Mouse (Mus musculus): ENCODE results near the gene Rdh12. TPM values are rescaled to one million over a fixed set of nuclear protein-coding genes. Genes with fewer than 3 reads are reported as not detected.

Rdh12 gene
- total and polyA plus RNA-seq, 3 experiments = 6.3 to 11.0 (median 6.5) TPM

- Histone ChIP-seq H3K79me2 (replicated peaks; ENCODE audit: control insufficient read depth, extremely low read depth, insufficient read depth, poor library complexity, severe bottlenecking) (no peaks in the 10 kb centered on the region), H3K4me1 (ENCODE audit: control insufficient read depth in 1 of 2, insufficient read depth in 2 of 2) (peaks cover 18 to 34% of the 10 kb centered on the region in 2 experiments), H3K9ac (ENCODE audit: insufficient read depth, low read depth) (no peak overlapping the region), H3K36me3 (replicated peaks in 1 of 2; ENCODE audit: control insufficient read depth in 1 of 2, insufficient read depth in 1 of 2, low read length in 1 of 2) (peaks cover 49 to 86% of the 10 kb centered on the region in 2 experiments), H3K27ac (ENCODE audit: insufficient read depth, low read depth) (peak overlapping the region; percentile 46), H3K9me3 (replicated peaks; ENCODE audit: low read length) (peaks cover 6% of the 10 kb centered on the region), H3K27me3 (replicated peaks) (no peaks in the 10 kb centered on the region), H3K4me3 (replicated peaks in 1 of 3; ENCODE audit: low read depth in 2 of 3, low read length in 2 of 3, poor library complexity in 1 of 3) (no peak overlapping the region), H3K4me2 (ENCODE audit: insufficient read depth, low read depth, poor library complexity, severe bottlenecking) (no peak overlapping the region)
- dilution Hi-C loops (cut with MboI; ENCODE audit: extremely low pct_ligation_motif_present, extremely low pct_unique_long_range_greater_than_20kb, low sequenced_read_pairs) (no loop called here), in situ Hi-C loops (cut with MboI; ENCODE audit: low pct_ligation_motif_present, low pct_unique_long_range_greater_than_20kb, low sequenced_read_pairs) (no loop called here)
- DNase-seq (ENCODE audit: extremely low read depth) = no peak
- TF ChIP-seq MAFK (IDR thresholded peaks at IDR 0.05; ENCODE audit: insufficient replicate concordance, low read length) (no peak), PAX5 (IDR thresholded peaks at IDR 0.05; ENCODE audit: low read length) (no peak), RCOR1 (conservative IDR thresholded peaks at IDR 0.05; ENCODE audit: low read depth, low read length) (no peak), MAZ (IDR thresholded peaks at IDR 0.05; ENCODE audit: low read depth, low read length) (no peak), JUND (conservative IDR thresholded peaks at IDR 0.05; ENCODE audit: low read depth, low read length) (no peak), JUN (IDR thresholded peaks at IDR 0.05; ENCODE audit: insufficient read depth, low read depth, low read length) (no peak), USF2 (conservative IDR thresholded peaks at IDR 0.05; ENCODE audit: low read depth, low read length) (no peak), SIN3A (IDR thresholded peaks at IDR 0.05; ENCODE audit: low read length) (no peak), ZNF384 (IDR thresholded peaks at IDR 0.05; ENCODE audit: low read depth, low read length) (no peak), KAT2A (IDR thresholded peaks at IDR 0.05; ENCODE audit: insufficient replicate concordance, low read length) (no peak), SMC3 (IDR thresholded peaks at IDR 0.05; ENCODE audit: low read depth, low read length) (no peak), MXI1 (IDR thresholded peaks at IDR 0.05; ENCODE audit: low read depth, low read length) (no peak), E2F4 (IDR thresholded peaks at IDR 0.05; ENCODE audit: insufficient replicate concordance, low read depth, low read length) (no peak), MYC (IDR thresholded peaks at IDR 0.05; ENCODE audit: low read depth, low read length) (no peak), BHLHE40 (IDR thresholded peaks at IDR 0.05; ENCODE audit: low read depth, low read length) (no peak)
Measured at GRCm38 (mm10) chr12:79254975-79255374, 46.3 kb downstream of the Rdh12 start.

- Histone ChIP-seq H3K9ac (ENCODE audit: insufficient read depth, low read depth) (no peak overlapping the region), H3K4me3 (replicated peaks in 1 of 3; ENCODE audit: low read depth in 2 of 3, low read length in 2 of 3, poor library complexity in 1 of 3) (no peak overlapping the region), H3K79me2 (replicated peaks; ENCODE audit: control insufficient read depth, extremely low read depth, insufficient read depth, poor library complexity, severe bottlenecking) (no peaks in the 10 kb centered on the region), H3K4me2 (ENCODE audit: insufficient read depth, low read depth, poor library complexity, severe bottlenecking) (no peak overlapping the region), H3K9me3 (replicated peaks; ENCODE audit: low read length) (no peaks in the 10 kb centered on the region), H3K36me3 (replicated peaks in 1 of 2; ENCODE audit: control insufficient read depth in 1 of 2, insufficient read depth in 1 of 2, low read length in 1 of 2) (peaks cover 55 to 91% of the 10 kb centered on the region in 2 experiments), H3K4me1 (ENCODE audit: control insufficient read depth in 1 of 2, insufficient read depth in 2 of 2) (peaks cover under 1 to 11% of the 10 kb centered on the region in 2 experiments; a peak in 2 of 4 replicates), H3K27me3 (replicated peaks) (no peaks in the 10 kb centered on the region), H3K27ac (ENCODE audit: insufficient read depth, low read depth) (no peak overlapping the region)
- dilution Hi-C loops (cut with MboI; ENCODE audit: extremely low pct_ligation_motif_present, extremely low pct_unique_long_range_greater_than_20kb, low sequenced_read_pairs) (no loop called here), in situ Hi-C loops (cut with MboI; ENCODE audit: low pct_ligation_motif_present, low pct_unique_long_range_greater_than_20kb, low sequenced_read_pairs) (loop anchor here (5.0 kb wide), 1 partner anchor 68 kb away; the partner anchor contains the start of gene Rdh11)
- TF ChIP-seq JUN (IDR thresholded peaks at IDR 0.05; ENCODE audit: insufficient read depth, low read depth, low read length) (no peak), JUND (conservative IDR thresholded peaks at IDR 0.05; ENCODE audit: low read depth, low read length) (no peak), MAX (IDR thresholded peaks at IDR 0.05; ENCODE audit: low read length) (no peak), MYC (IDR thresholded peaks at IDR 0.05; ENCODE audit: low read depth, low read length) (no peak), ETS1 (conservative IDR thresholded peaks at IDR 0.05; ENCODE audit: low read depth, low read length) (no peak), ZC3H11A (IDR thresholded peaks at IDR 0.05; ENCODE audit: low read depth, low read length) (no peak), MAZ (IDR thresholded peaks at IDR 0.05; ENCODE audit: low read depth, low read length) (no peak), ZNF384 (IDR thresholded peaks at IDR 0.05; ENCODE audit: low read depth, low read length) (no peak), MEF2A (IDR thresholded peaks at IDR 0.05; ENCODE audit: borderline replicate concordance, low read depth, low read length) (no peak), KAT2A (IDR thresholded peaks at IDR 0.05; ENCODE audit: insufficient replicate concordance, low read length) (no peak), TCF12 (IDR thresholded peaks at IDR 0.05; ENCODE audit: low read depth, low read length) (no peak), BHLHE40 (IDR thresholded peaks at IDR 0.05; ENCODE audit: low read depth, low read length) (no peak), CHD1 (IDR thresholded peaks at IDR 0.05; ENCODE audit: low read depth, low read length) (no peak), MAFK (IDR thresholded peaks at IDR 0.05; ENCODE audit: insufficient replicate concordance, low read length) (no peak), GABPA (IDR thresholded peaks at IDR 0.05; ENCODE audit: insufficient replicate concordance, low read depth, low read length) (no peak)
- DNase-seq (ENCODE audit: extremely low read depth) = no peak
Measured at GRCm38 (mm10) chr12:79260154-79260553, 51.4 kb downstream of the Rdh12 start.
